Mouse (Mus musculus) right cerebral cortex, postnatal 10 days (tissue): Measurements from ENCODE around the gene Ovol2.

Experiments
- DNase-seq, 2 experiments: peaks; one replicate each; pipeline ENCODE4 v3.0.0; 2021; ENCODE audit warnings: low spot score in 2 of 2

The Ovol2 gene

GRCm38 (mm10) chr2:144324218-144324617 lies 7.7 kb downstream of the Ovol2 start:
- DNase-seq, result no peak

- DNase-seq, result no peak
Measured at GRCm38 (mm10) chr2:144311372-144311771, 20.6 kb downstream of the Ovol2 start.

GRCm38 (mm10) chr2:144310273-144310672 lies 21.7 kb downstream of the Ovol2 start:
- DNase-seq, result no peak

- DNase-seq, result no peak
Measured at GRCm38 (mm10) chr2:144308561-144308960, 23.4 kb downstream of the Ovol2 start.

GRCm38 (mm10) chr2:144305721-144306294 lies 26.1 kb downstream of the Ovol2 start:
- DNase-seq, result no peak

GRCm38 (mm10) chr2:144301101-144301500 lies 30.8 kb downstream of the Ovol2 start:
- DNase-seq, result no peak

- no peak for DNase-seq
Measured at GRCm38 (mm10) chr2:144299749-144300669, 31.9 kb downstream of the Ovol2 start.

- DNase-seq, result no peak
Measured at GRCm38 (mm10) chr2:144295145-144295735, 36.7 kb downstream of the Ovol2 start.

- DNase-seq, result peak; percentile 74 to 90
Measured at GRCm38 (mm10) chr2:144291600-144292305, 40.2 kb downstream of the Ovol2 start.

- DNase-seq, result no peak
Measured at GRCm38 (mm10) chr2:144290321-144290720, 41.6 kb downstream of the Ovol2 start.

GRCm38 (mm10) chr2:144281417-144281816 lies 50.5 kb downstream of the Ovol2 start:
- no peak for DNase-seq

GRCm38 (mm10) chr2:144280568-144280967 lies 51.4 kb downstream of the Ovol2 start:
- DNase-seq, result no peak

GRCm38 (mm10) chr2:144279742-144280141 lies 52.2 kb downstream of the Ovol2 start:
- DNase-seq, result no peak

- DNase-seq, result no peak
Measured at GRCm38 (mm10) chr2:144276885-144277284, 55.1 kb downstream of the Ovol2 start.

- DNase-seq, result no peak
Measured at GRCm38 (mm10) chr2:144274741-144275140, 57.2 kb downstream of the Ovol2 start.

- no peak for DNase-seq
Measured at GRCm38 (mm10) chr2:144272088-144272487, 59.9 kb downstream of the Ovol2 start.

GRCm38 (mm10) chr2:144270507-144271420 lies 61.2 kb downstream of the Ovol2 start, which contains the start of the genes Mgme1 and Snx5:
Mgme1 (plus strand) TSS chr2:144270663.
Snx5 (minus strand) TSS chr2:144270906.
- DNase-seq, result peak; percentile 97

GRCm38 (mm10) chr2:144269679-144270475 lies 62.1 kb downstream of the Ovol2 start:
- no peak for DNase-seq

GRCm38 (mm10) chr2:144269306-144269650 lies 62.7 kb downstream of the Ovol2 start:
- no peak for DNase-seq
